ENCODE assay signal across 20 mouse cellular contexts in the genomic region with DNA sequence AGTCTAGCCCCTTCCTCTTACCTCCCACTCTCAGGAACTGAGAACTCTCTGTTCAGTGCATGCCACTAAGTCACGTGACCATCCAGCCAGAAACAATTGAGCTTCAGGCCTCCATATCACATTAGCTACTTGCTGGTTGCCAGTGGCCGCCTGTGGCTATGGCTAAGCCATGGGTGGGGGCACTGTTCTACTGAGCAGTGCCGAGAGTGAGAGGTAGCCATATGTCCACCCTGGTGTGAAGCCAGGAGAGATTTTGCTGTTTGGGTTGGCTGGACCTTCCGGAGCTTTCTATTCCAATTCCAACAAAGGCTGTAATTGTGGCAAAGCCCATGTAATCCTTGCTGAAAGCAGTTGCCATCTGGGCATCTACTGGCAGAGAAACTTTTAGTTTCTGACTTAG.
DNase-seq lines count a peak whose midpoint lies in the region; ATAC-seq and TF ChIP-seq lines count a peak whose summit lies in the region.
"Had no signal": no experiment of that assay in that cellular context is flagged by ENCODE, and none has a peak within 500 bp of the region (broad histone marks: within the 10 kb centered on the region; RNA-seq: fewer than 3 reads in every experiment).

No protein-coding gene starts in this region.

- TF ChIP-seq POLR2A in thymus, adult 2 months (IDR thresholded peaks at IDR 0.05; ENCODE audit: control insufficient read depth, extremely low read depth, insufficient read depth, low read length, poor library complexity), result no peak

- no peaks in the 10 kb centered on the region for H3K9me3 ChIP-seq in hindbrain, embryonic 16.5 days (ENCODE audit: control insufficient read depth, low read length)
- H3K9me3 ChIP-seq in hindbrain, embryonic 11.5 days (ENCODE audit: control insufficient read depth, low read length), result no peaks in the 10 kb centered on the region
- H3K9me3 ChIP-seq: intestine, embryonic 15.5 days; limb, embryonic 12.5 days had no signal

- H3K4me3 ChIP-seq in hindbrain, embryonic 16.5 days (ENCODE audit: low read length), result no peak overlapping the region
- H3K4me3 ChIP-seq in hindbrain, embryonic 11.5 days (ENCODE audit: low read depth, low read length), result no peak overlapping the region
- no peak overlapping the region for H3K4me3 ChIP-seq in thymus, adult 2 months (ENCODE audit: control insufficient read depth, insufficient read depth, low read length)
- H3K4me3 ChIP-seq: intestine, embryonic 15.5 days; limb, embryonic 12.5 days had no signal

- DNase-seq in hindbrain, embryonic 11.5 days (ENCODE audit: low spot score), result no peak
- DNase-seq in brain, adult 2 months (ENCODE audit: low read depth, low spot score), result peak; percentile 96
- DNase-seq in cerebellum, adult 18-20 months, result peak; percentile 88 to 94
- DNase-seq in cerebellum, postnatal 14 days, result peak; percentile 75 to 85
- DNase-seq in thymus, adult 2 months, result no peak
- DNase-seq in neural tube, embryonic 10.5 days (ENCODE audit: extremely low spot score, low spot score), result no peak
- DNase-seq: adrenal gland, postnatal 10 days; forebrain, postnatal 0 days; kidney, adult 9 months; kidney, postnatal 14 days; liver, postnatal 0 days; thymus, postnatal 14 days had no signal

- no peak overlapping the region for H3K9ac ChIP-seq in hindbrain, embryonic 16.5 days (ENCODE audit: low read depth, low read length)
- H3K9ac ChIP-seq in hindbrain, embryonic 11.5 days (ENCODE audit: low read depth, low read length), result no peak overlapping the region
- H3K9ac ChIP-seq: forebrain, postnatal 0 days; hindbrain, embryonic 14.5 days; intestine, embryonic 15.5 days; limb, embryonic 12.5 days; liver, postnatal 0 days had no signal

- WGBS in hindbrain, embryonic 16.5 days, result 63% methylated on average over 4 of the region's 4 CpGs
- WGBS in hindbrain, embryonic 11.5 days, result 80% methylated on average over 4 of the region's 4 CpGs
- 80% methylated on average over 4 of the region's 4 CpGs for WGBS in thymus, adult 2 months

- peak; percentile 47; the same call in 1 of the 2 replicates for ATAC-seq in hindbrain, embryonic 16.5 days
- ATAC-seq in hindbrain, embryonic 11.5 days (ENCODE audit: low FRiP score), result no peak
- ATAC-seq: activated CD4-positive, CD25-positive, alpha-beta regulatory T cell, adult 4 months; forebrain, postnatal 0 days; intestine, embryonic 15.5 days; liver, postnatal 0 days; lung, postnatal 0 days had no signal

- H3K36me3 ChIP-seq in hindbrain, embryonic 16.5 days (ENCODE audit: control insufficient read depth, insufficient read depth, low read length), result no peaks in the 10 kb centered on the region
- no peaks in the 10 kb centered on the region for H3K36me3 ChIP-seq in hindbrain, embryonic 11.5 days (ENCODE audit: control insufficient read depth, insufficient read depth, low read length)
- H3K36me3 ChIP-seq in thymus, adult 2 months (ENCODE audit: control insufficient read depth, insufficient read depth, low read length), result no peaks in the 10 kb centered on the region
- H3K36me3 ChIP-seq: intestine, embryonic 15.5 days; limb, embryonic 12.5 days had no signal

- H3K4me2 ChIP-seq in hindbrain, embryonic 16.5 days (ENCODE audit: low read length), result no peak overlapping the region
- no peak overlapping the region for H3K4me2 ChIP-seq in hindbrain, embryonic 11.5 days (replicated peaks; ENCODE audit: low read depth, low read length)
- H3K4me2 ChIP-seq: hindbrain, embryonic 14.5 days; intestine, embryonic 15.5 days; limb, embryonic 12.5 days; liver, embryonic 11.5 days; midbrain, embryonic 11.5 days had no signal

- no peak overlapping the region for H3K27ac ChIP-seq in hindbrain, embryonic 16.5 days (ENCODE audit: low read depth, low read length)
- H3K27ac ChIP-seq in hindbrain, embryonic 11.5 days (ENCODE audit: low read depth, low read length), result no peak overlapping the region
- no peak overlapping the region for H3K27ac ChIP-seq in thymus, adult 2 months (ENCODE audit: control insufficient read depth, insufficient read depth, low read length)
- H3K27ac ChIP-seq: hindbrain, embryonic 14.5 days; intestine, embryonic 15.5 days; limb, embryonic 12.5 days had no signal

- H3K4me1 ChIP-seq in hindbrain, embryonic 16.5 days (ENCODE audit: control insufficient read depth, insufficient read depth, low read depth, low read length), result no peaks in the 10 kb centered on the region
- H3K4me1 ChIP-seq in hindbrain, embryonic 11.5 days (replicated peaks; ENCODE audit: control insufficient read depth, insufficient read depth, low read length), result no peaks in the 10 kb centered on the region
- no peaks in the 10 kb centered on the region for H3K4me1 ChIP-seq in thymus, adult 2 months (replicated peaks; ENCODE audit: control insufficient read depth, insufficient read depth, low read length)
- H3K4me1 ChIP-seq: intestine, embryonic 15.5 days; limb, embryonic 12.5 days had no signal

- no peak for TF ChIP-seq CTCF in thymus, adult 2 months (IDR thresholded peaks at IDR 0.05; ENCODE audit: borderline replicate concordance, control insufficient read depth, extremely low read depth, insufficient read depth, low read length, poor library complexity)

- H3K27me3 ChIP-seq in hindbrain, embryonic 16.5 days (replicated peaks; ENCODE audit: control insufficient read depth, insufficient read depth, low read length), result no peaks in the 10 kb centered on the region
- no peaks in the 10 kb centered on the region for H3K27me3 ChIP-seq in hindbrain, embryonic 11.5 days (ENCODE audit: control insufficient read depth, insufficient read depth, low read length)
- no peaks in the 10 kb centered on the region for H3K27me3 ChIP-seq in thymus, adult 2 months (ENCODE audit: control insufficient read depth, insufficient read depth, low read length)
- H3K27me3 ChIP-seq: intestine, embryonic 15.5 days; limb, embryonic 12.5 days had no signal

Comparison
In these comparisons a context has a peak if more than half of its experiments do, and no peak if none do; other contexts are left out.
1. DNase-seq: peak in brain, adult 2 months (single experiment), cerebellum, adult 18-20 months (2 of 2) and cerebellum, postnatal 14 days (2 of 2); none in hindbrain, embryonic 11.5 days (single experiment), thymus, adult 2 months (single experiment) and neural tube, embryonic 10.5 days (single experiment).